Mouse (Mus musculus) gonadal fat pad, adult 2 months (tissue): ENCODE results near the gene Scamp2. TPM values are rescaled to one million over a fixed set of nuclear protein-coding genes. Genes with fewer than 3 reads are reported as not detected.

Experiments
- DNase-seq: peaks from one replicate; pipeline ENCODE4 v3.0.0-alpha.2; 2012; ENCODE audit warnings: low read depth
- polyA plus RNA-seq: library from polyadenylated mRNA; depleted of rRNA; stranded (reverse); fragments of >200 nt; gene quantifications from 2 replicates; pipeline ENCODE4 v1.2.3, GENCODE M21; 2012

Scamp2 gene
- polyA plus RNA-seq, 1 experiment = 109 TPM

DNA sequence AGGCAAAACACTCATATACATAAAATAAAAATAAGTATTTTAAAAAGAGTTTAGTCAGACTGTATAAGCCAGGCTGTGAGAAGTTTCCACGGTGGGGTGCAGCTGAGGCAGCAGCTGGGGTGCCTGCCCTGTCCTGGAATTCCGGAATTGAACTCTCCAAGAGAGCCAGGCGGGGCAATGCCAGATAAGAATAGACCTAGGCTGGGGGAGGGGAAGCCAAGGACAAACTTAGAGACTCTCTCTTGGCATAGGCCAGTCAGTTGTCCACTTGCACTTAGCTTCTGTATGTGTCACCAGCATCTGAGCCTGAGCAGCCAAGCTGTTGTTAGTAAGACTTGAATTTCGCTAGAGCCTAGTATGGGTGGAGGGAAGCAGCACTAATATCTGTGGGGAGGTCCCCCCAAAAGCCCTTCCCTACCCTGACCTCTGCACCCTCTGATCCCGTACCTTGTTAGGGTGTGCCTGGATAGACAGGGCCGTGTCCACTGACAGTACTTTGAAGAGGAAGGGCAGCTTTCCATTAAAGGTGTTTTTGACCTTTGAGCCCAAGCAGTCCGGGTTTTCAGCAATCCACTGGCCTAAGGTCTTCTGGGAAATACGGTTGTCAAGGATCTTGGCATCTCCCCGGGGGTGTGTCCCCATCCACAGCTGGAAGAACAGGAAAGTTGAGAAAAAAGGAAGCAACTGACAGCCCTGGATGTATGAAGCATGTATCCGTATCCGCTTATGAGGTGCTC lies 10.4 kb upstream of the Scamp2 start:
- no peak for DNase-seq

- no peak for DNase-seq
Measured at GRCm38 (mm10) chr9:57552139-57552887, 8.4 kb upstream of the Scamp2 start, which contains the start of gene Mpi. Gene Mpi (minus strand): TSS chr9:57552763.

DNA sequence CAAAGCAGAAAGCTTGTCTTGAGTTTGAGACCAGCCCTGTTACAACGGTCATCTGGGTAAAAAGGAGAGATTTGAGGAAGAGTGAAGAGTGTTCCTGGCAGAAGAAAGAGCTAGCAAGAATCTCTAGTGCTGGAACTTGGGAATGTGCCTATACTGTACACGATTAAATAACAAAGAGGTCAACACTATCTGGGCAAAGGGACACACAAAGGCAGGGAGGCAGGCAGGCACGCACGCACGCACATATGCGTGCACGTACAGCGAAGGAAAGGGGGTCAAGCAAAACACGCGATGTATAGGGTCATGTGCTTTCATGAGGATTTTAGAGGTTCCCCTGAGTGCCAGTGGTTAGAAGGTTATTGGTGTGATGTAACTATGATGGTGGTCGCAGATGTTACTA lies 7.6 kb upstream of the Scamp2 start:
- DNase-seq = no peak

DNA sequence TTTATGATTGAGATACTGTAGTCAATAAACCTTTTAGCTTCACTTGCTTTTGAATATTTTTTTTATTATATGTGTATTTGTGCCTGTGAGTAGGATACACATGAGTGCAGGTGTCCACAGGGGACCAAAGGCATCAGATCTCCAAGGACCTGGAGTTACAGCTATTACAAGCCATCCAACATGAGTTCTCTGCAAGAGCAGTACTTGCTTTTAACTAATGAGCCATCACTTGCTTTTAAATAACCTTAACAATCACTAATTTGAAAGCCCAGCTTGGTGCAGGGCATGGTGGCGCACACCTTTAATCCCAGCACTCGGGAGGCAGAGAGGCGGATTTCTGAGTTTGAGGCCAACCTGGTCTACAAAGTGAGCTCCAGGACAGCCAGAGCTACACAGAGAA lies 6.0 kb upstream of the Scamp2 start:
- DNase-seq = no peak

GRCm38 (mm10) chr9:57557215-57557614 lies 3.5 kb upstream of the Scamp2 start:
- DNase-seq = no peak

- no peak for DNase-seq
Measured at GRCm38 (mm10) chr9:57558625-57559024, 2.1 kb upstream of the Scamp2 start.

GRCm38 (mm10) chr9:57559568-57559967 lies 1.2 kb upstream of the Scamp2 start:
- no peak for DNase-seq

DNA sequence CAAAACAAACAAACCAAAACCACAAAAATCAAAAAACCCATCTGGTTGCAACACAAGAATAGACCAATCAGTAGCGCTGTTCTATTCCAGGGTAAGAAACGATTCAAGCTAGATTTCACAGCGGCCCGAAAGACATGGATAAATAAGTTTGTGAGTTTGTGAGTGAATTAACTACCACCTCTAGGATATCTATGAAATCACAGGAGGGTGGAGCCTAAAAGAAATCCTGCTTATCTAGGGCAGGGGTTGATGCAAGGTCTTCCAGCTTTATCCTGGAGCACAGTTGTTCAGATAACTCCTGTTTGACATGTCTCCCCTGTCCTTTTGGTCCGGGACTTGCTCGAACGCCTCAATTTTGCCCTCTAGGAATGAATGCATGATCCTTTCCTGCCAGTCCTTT lies 480 bp upstream of the Scamp2 start:
- no peak for DNase-seq

DNA sequence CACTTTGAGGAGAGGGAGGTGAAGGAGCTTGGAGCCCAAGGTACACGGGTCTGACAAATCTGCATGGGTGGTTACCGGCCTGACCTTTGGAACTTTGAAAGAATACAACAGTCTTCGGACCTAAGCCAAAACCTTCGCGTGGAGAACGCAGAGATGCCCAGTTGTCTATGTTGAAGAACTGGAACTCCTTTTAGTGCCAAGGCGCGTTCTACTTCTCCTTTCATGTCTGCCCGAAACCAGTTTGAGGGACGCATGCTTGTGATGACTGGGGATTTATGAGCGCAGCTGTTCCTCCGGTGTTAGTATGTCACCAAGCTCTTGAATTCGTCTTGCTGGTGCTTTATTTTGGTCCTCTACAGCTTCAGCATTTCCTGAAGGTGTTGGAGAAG lies 962 bp downstream of the Scamp2 start:
- DNase-seq = no peak

DNA sequence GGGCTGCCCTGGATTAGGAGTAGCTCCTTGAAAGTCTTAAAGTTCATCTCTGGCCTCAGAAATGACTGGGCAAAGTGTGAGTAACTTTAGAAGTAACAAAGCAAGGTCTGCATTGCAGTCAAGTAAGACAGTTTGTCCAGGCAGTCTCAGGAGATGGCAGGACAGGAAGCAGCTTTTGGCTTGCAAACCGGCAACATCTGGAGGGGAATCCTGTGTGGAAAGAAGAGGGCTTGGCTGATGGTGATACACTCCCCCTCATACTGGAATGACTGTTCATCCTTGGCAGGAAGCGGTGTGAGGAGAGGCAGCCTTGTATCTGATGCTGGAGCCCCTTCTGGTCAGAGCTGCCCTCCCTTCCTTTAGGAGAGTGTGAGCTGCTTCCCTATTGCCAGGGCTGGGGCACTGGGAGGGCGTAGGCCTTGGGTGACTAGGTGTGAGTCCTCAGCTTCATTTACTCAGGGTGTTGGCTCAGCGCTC lies 2.2 kb downstream of the Scamp2 start:
- DNase-seq = no peak

GRCm38 (mm10) chr9:57564609-57565008 lies 3.9 kb downstream of the Scamp2 start:
- DNase-seq = no peak

GRCm38 (mm10) chr9:57565741-57566221 lies 5.0 kb downstream of the Scamp2 start:
- no peak for DNase-seq

DNA sequence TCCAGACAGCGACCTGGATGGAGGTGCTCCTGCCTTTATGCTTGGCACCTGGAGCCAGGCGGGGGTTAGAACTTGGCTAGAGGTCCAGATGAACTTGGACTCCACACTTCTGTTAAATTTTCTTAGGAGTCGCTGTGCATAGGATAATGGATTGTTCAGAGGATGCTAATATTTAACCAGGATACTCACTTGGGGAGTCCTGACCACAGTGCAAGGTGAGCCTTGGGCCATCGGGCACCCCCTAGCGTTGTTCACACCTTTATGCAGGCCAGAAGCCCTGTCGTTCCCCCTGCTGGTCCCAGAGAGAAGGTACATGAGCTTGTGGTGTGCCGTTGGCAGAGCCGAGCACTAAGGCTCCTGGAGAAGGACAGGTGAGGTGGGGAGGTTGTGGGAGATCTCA lies 6.1 kb downstream of the Scamp2 start:
- DNase-seq = no peak

GRCm38 (mm10) chr9:57568500-57568899 lies 7.8 kb downstream of the Scamp2 start:
- no peak for DNase-seq

DNA sequence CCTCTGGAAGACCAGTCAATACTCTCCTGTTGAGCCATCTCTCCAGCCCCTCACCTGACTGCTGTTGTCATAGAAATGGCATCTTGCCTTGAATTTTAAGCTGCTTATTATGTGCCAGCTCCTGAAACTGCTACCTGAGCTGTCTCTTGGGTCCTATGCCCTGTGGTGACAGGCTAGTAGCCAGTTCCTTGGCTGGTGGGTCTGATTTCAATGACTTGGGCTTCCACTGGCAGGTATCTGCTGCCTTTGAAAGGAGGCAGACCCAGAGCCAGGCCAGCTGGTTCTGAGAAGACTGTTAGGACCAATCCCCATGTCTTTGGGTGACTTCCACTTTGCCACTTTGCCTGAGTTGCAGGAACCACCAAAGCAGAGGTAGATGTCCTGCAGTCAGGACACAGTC lies 13.7 kb downstream of the Scamp2 start:
- DNase-seq = no peak

- DNase-seq = no peak
Measured at GRCm38 (mm10) chr9:57575577-57575976, 14.8 kb downstream of the Scamp2 start.

GRCm38 (mm10) chr9:57577144-57577849 lies 16.6 kb downstream of the Scamp2 start:
- DNase-seq = no peak

GRCm38 (mm10) chr9:57584991-57585390 lies 24.2 kb downstream of the Scamp2 start:
- no peak for DNase-seq

GRCm38 (mm10) chr9:57589224-57590126 lies 28.7 kb downstream of the Scamp2 start, which contains the start of gene Ulk3:
Gene Ulk3 (plus strand): TSS chr9:57589452.
- peak; percentile 36 for DNase-seq

- DNase-seq = no peak
Measured at GRCm38 (mm10) chr9:57590726-57591125, 30.0 kb downstream of the Scamp2 start.
